Mouse (Mus musculus): ENCODE measurements around the gene Ccdc65.

DNA sequence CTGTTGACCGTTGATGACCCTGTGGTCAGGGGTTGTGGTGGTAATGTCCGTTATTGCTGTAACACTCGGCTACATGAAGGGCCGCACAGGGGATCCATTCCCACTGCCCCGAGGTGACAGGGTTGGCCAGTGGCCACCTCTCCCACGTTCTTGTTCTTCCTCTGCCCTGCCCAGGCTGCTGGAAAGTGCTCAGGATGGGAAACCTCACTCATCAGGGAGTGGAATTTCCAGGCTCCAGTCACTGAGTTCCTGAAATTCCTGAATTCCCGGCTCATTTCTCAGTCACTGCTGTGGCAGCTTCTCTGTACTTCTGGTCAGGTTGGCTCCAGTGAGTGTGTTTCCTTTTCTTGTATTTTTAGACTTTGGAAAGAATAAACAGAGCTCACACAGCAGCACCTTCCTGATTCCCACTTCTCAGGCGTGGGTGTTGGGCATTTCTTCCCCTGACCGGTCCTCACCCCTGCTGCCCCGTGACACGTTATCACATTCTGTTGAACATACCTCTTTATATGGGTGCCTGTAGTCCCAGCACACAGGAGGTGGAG, 15.8 kb upstream of the Ccdc65 start:
- TF ChIP-seq CTCF (IDR thresholded peaks at IDR 0.05; ENCODE audit: control insufficient read depth, insufficient read depth, low read length): no peak
- TF ChIP-seq POLR2A (IDR thresholded peaks at IDR 0.05; ENCODE audit: borderline replicate concordance, control insufficient read depth, low read depth, low read length): no peak

Data from bone marrow, adult 2 months (tissue).